Mouse (Mus musculus): ENCODE results near the gene Olfr26.
"Not testable (repeated sequence)": the region's sequence is repeated elsewhere in the genome, so short reads cannot be mapped to it uniquely, and the experiment has no call there.

DNA sequence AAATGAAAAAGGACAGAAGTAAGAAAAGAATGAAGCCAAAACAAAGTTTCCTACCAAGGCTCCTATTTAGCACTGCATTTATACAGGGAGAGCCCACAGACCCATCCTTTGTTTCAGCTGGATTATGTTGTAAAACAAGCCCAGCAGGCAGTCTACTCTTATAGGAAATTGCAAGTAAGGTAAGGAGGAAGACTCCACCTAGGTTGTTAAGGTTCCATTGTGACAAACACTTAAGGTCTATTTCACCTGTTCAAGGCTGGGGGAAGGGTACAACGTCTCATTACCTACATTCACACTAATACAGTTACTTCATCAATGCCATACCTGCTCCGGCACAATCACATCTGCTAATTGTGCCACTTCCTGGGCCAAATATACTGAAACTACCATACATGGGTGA is 20.0 kb downstream of the Olfr26 start:
- TF ChIP-seq CTCF, POLR2A (IDR thresholded peaks at IDR 0.05; ENCODE audit: extremely low read depth, insufficient read depth, low read length): not testable (repeated sequence)
